Mouse (Mus musculus) kidney, adult 2 months (tissue): Measurements from ENCODE around the gene Cops4.

Source experiments
- CTCF ChIP-seq: fragments of 200-500 bp; conservative IDR thresholded peaks from 2 replicates; pipeline ENCODE4 v1.5.1; 2011; ENCODE audit warnings: low read depth, mild to moderate bottlenecking, control low read depth, low read length, moderate library complexity, mixed read lengths; ENCODE audit not compliant: insufficient read depth, insufficient read length
- POLR2A ChIP-seq: fragments of 200-500 bp; IDR thresholded peaks from one replicate; pipeline ENCODE4 v1.6.1; 2011; ENCODE audit warnings: low read depth, low read length, control low read depth

GRCm38 (mm10) chr5:100477604-100478003, 40.5 kb upstream of the Cops4 start:
- TF ChIP-seq POLR2A (no peak), CTCF (no peak)
